Mouse (Mus musculus) liver, embryonic 14.5 days (tissue): ENCODE data around the gene Hivep2.

Experiments
- CTCF ChIP-seq: IDR thresholded peaks from 2 replicates; pipeline ENCODE4 v1.5.1; 2016; ENCODE audit warnings: antibody characterized with exemption, low read depth, control low read depth
- EP300 ChIP-seq: IDR thresholded peaks from 2 replicates; pipeline ENCODE4 v1.6.1; 2016; ENCODE audit warnings: antibody characterized with exemption, low read depth

DNA sequence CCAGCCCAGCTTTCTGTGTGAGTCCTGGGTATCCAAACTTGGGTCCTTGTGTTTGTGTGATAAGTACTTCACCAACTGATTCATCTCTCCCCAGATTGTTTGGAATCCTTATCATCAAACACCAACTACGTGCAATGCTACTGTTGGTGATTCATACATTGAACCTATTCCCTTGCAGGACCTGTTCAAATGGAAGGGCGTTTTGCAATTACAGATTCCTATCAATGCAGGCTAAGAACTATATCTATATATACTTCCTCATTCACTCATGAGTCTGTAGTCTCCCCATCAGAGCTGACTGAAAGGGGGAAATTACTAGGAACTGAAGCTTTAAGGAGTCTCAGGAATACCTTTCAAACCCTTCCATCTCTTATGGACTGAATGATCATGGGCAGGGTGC, 24.5 kb upstream of the Hivep2 start:
- TF ChIP-seq CTCF = no peak
- no peak for TF ChIP-seq EP300
